Mouse (Mus musculus) C2C12 (cell line): ENCODE measurements around the gene Hfe.

Experiments
- CTCF ChIP-seq: IDR thresholded peaks from one replicate; pipeline ENCODE4 v1.5.1; 2011; ENCODE audit not compliant: control insufficient read depth, insufficient read depth, insufficient read length
- MAX ChIP-seq: IDR thresholded peaks from one replicate; pipeline ENCODE4 v1.6.1; 2011; ENCODE audit warnings: mild to moderate bottlenecking, control low read depth
- USF1 ChIP-seq: IDR thresholded peaks from one replicate; pipeline ENCODE4 v1.6.1; 2011; ENCODE audit warnings: low read depth, mild to moderate bottlenecking, control low read depth, moderate library complexity

DNA sequence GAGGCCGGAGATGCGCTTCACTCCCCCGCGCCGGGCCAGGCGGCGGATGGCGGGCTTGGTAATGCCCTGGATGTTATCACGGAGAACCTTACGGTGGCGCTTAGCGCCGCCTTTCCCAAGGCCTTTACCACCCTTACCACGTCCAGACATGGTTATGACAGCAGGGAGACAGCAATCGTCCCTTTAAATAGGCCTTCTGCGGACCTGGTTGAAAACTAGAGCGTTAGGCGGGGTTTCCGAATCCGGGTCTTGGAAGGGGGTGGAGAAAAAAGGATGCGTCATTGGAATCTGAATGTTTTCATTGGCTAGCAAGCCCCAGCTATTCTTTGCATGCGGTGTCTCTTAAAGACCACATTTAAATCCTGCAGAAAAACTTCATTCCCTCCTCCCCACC lies 12.4 kb downstream of the Hfe start, which contains the start of gene Hist1h4c:
- TF ChIP-seq MAX (no peak), CTCF (no peak), USF1 (no peak)
